Mouse (Mus musculus) G1E (cell line): ENCODE data around the gene Parg. TPM values are rescaled to one million over a fixed set of nuclear protein-coding genes. Genes with fewer than 3 reads are reported as not detected.

Source experiments
- ATAC-seq: 2 replicates; pipeline ENCODE4 v1.8.0; 2016; ENCODE audit warnings: mild to moderate bottlenecking; ENCODE audit not compliant: insufficient number of reproducible peaks, poor library complexity, low FRiP score, severe bottlenecking; ENCODE audit errors: extremely low read depth
- DNase-seq: peaks from one replicate; pipeline ENCODE4 v3.0.0; 2012; ENCODE audit warnings: low spot score
- H3K27me3 ChIP-seq: 2 replicates; pipeline ENCODE4 v1.6.1; 2012; ENCODE audit warnings: mild to moderate bottlenecking, low read length, inconsistent platforms; ENCODE audit not compliant: insufficient read depth
- H3K36me3 ChIP-seq: replicated peaks from 2 replicates; pipeline ENCODE3; 2012; ENCODE audit warnings: mild to moderate bottlenecking, inconsistent platforms
- H3K4me1 ChIP-seq: 2 replicates; pipeline ENCODE4 v1.6.1; 2012; ENCODE audit warnings: low read depth, low read length, inconsistent platforms, mixed read lengths; ENCODE audit not compliant: insufficient read depth
- H3K4me3 ChIP-seq: 2 replicates; pipeline ENCODE4 v1.5.1; 2012; ENCODE audit warnings: low read depth, mild to moderate bottlenecking, inconsistent platforms, low read length, moderate library complexity, mixed read lengths
- H3K9me3 ChIP-seq: replicated peaks from 2 replicates; pipeline ENCODE4 v1.6.1; 2012; ENCODE audit warnings: inconsistent platforms
- CTCF ChIP-seq: IDR thresholded peaks from 2 replicates; pipeline ENCODE4 v1.5.1; 2012; ENCODE audit warnings: low read depth, low read length, inconsistent platforms, mixed read lengths
- GATA1 ChIP-seq: IDR thresholded peaks from 2 replicates; pipeline ENCODE4 v1.6.1; 2012; ENCODE audit warnings: borderline replicate concordance, low read length, inconsistent platforms, mixed read lengths
- GATA2 ChIP-seq: IDR thresholded peaks from 2 replicates; pipeline ENCODE4 v1.6.1; 2012; ENCODE audit warnings: low read depth, low read length, inconsistent platforms, borderline replicate concordance
- POLR2AphosphoS5 ChIP-seq: IDR thresholded peaks from 2 replicates; pipeline ENCODE4 v1.6.1; 2012; ENCODE audit warnings: low read depth, low read length, inconsistent platforms; ENCODE audit not compliant: insufficient replicate concordance
- TAL1 ChIP-seq: conservative IDR thresholded peaks from 2 replicates; pipeline ENCODE4 v1.6.1; 2012; ENCODE audit warnings: low read depth, low read length, inconsistent platforms, mixed read lengths
- polyA plus RNA-seq: library from polyadenylated mRNA; stranded (reverse); fragments of >175 nt; gene quantifications from 2 replicates; pipeline ENCODE4 v1.2.3, GENCODE M21; 2012
- total RNA-seq, 2 experiments: library from RNA; stranded (forward) in 1 of 2; stranded (reverse) in 1 of 2; fragments of 200-1000 nt in 1 of 2; fragments of >200 nt in 1 of 2; fragmentation: Nextera tagmentation in 1 of 2; gene quantifications; 2 replicates each; pipeline ENCODE4 v1.2.3; 2014 to 2017

Parg gene
- total and polyA plus RNA-seq, 3 experiments, result 33.1 to 123 (median 97.6) TPM

GRCm38 (mm10) chr14:32228996-32229395, 27.2 kb downstream of the Parg start:
- no peak for DNase-seq

GRCm38 (mm10) chr14:32242401-32242800, 40.7 kb downstream of the Parg start:
- TF ChIP-seq GATA2, result no peak
- TF ChIP-seq CTCF, result no peak
- no peak for TF ChIP-seq POLR2AphosphoS5
- no peak for TF ChIP-seq GATA1
- TF ChIP-seq TAL1, result no peak
- no peaks in the 10 kb centered on the region for H3K4me1 ChIP-seq
- no peak for ATAC-seq
- no peaks in the 10 kb centered on the region for H3K9me3 ChIP-seq
- DNase-seq, result no peak
- H3K4me3 ChIP-seq, result no peak overlapping the region
- peaks cover 69% of the 10 kb centered on the region for H3K36me3 ChIP-seq
- no peaks in the 10 kb centered on the region for H3K27me3 ChIP-seq

More at GRCm38 (mm10) chr14:32228996-32229395, 27.2 kb downstream of the Parg start:
- no peak overlapping the region for H3K4me3 ChIP-seq
- peaks cover 58% of the 10 kb centered on the region for H3K36me3 ChIP-seq
- H3K9me3 ChIP-seq, result no peaks in the 10 kb centered on the region
- TF ChIP-seq TAL1 (no peak), GATA2 (no peak), GATA1 (no peak), CTCF (no peak), POLR2AphosphoS5 (no peak)
- H3K27me3 ChIP-seq, result no peaks in the 10 kb centered on the region
- no peaks in the 10 kb centered on the region for H3K4me1 ChIP-seq
- no peak for ATAC-seq

DNA sequence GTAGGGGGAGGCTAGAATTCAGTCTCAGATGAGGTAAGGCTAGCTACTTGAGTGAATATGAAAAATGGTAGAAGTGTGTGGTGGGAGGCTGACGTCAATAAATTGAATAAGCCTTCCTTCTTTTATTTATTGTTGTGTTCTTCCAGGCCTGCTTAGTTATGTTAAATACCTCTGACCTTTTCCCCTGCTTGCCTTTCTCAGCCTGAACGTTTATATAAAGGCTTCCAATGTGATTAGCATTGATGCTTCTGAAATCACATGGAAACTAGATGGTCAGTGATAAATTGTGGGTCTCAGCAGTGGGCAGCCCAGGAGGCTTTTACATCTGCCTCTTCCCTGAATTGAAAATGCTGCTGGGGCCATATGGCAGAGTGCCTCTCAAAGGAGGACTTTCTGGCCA, 44.3 kb downstream of the Parg start:
- Histone ChIP-seq H3K36me3 (peaks cover 67% of the 10 kb centered on the region), H3K4me3 (no peak overlapping the region), H3K27me3 (no peaks in the 10 kb centered on the region), H3K9me3 (no peaks in the 10 kb centered on the region), H3K4me1 (no peaks in the 10 kb centered on the region)
- TF ChIP-seq GATA2, result no peak
- TF ChIP-seq CTCF, result no peak
- TF ChIP-seq POLR2AphosphoS5, result no peak
- TF ChIP-seq TAL1, result no peak
- no peak for TF ChIP-seq GATA1
- DNase-seq (no peak), ATAC-seq (no peak)

DNA sequence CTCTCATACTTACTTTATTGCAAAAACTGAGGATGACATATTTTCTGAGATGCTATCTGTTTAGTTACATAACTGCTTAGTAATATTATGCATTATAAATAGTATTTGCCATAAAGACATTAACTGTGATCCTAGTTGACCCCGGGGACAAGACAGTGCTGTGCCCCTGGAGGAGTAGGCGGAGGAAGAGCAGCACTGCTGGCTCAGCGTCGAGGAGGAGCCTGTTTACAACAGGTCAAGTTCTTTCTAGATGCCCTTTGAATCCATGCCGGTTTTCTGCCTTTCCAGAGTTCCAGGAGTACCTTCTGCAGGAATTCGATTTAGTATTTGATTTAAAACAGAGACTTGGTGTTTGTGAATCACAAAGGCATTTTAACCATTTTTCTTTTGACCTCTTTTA, 47.9 kb downstream of the Parg start:
- Histone ChIP-seq H3K9me3 (no peaks in the 10 kb centered on the region), H3K36me3 (peaks cover 67% of the 10 kb centered on the region), H3K4me1 (no peaks in the 10 kb centered on the region), H3K27me3 (no peaks in the 10 kb centered on the region), H3K4me3 (no peak overlapping the region)
- no peak for DNase-seq
- TF ChIP-seq GATA1, result no peak
- TF ChIP-seq GATA2, result no peak
- TF ChIP-seq CTCF, result no peak
- TF ChIP-seq TAL1, result no peak
- no peak for TF ChIP-seq POLR2AphosphoS5
- ATAC-seq, result no peak

DNA sequence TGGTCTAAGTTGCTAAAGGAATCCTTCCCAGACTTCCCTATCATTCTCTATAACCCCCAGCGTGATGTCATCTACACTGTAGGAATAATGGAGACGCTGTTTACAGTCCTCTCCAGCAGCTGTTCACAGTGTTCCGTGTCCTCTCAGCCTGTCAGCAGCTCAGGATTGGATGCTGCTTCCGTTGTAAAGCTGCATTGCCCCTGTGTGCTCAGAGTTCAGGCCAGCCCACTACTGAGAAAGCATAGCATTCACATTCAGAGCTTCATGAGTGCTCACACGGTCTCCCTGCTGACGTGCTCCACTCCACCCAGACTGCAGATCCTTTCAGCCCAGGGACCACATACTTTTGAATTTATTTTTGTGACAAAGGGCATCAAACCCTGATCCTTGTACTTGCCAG, 59.1 kb downstream of the Parg start:
- no peak for DNase-seq
- Histone ChIP-seq H3K9me3 (no peaks in the 10 kb centered on the region), H3K27me3 (no peaks in the 10 kb centered on the region), H3K36me3 (peaks cover 66% of the 10 kb centered on the region), H3K4me3 (no peak overlapping the region), H3K4me1 (no peaks in the 10 kb centered on the region)
- TF ChIP-seq POLR2AphosphoS5 (no peak), CTCF (no peak), TAL1 (no peak), GATA2 (no peak), GATA1 (no peak)
- no peak for ATAC-seq

GRCm38 (mm10) chr14:32261741-32262140, 60.0 kb downstream of the Parg start:
- DNase-seq (no peak), ATAC-seq (no peak)
- H3K4me1 ChIP-seq, result no peaks in the 10 kb centered on the region
- no peaks in the 10 kb centered on the region for H3K27me3 ChIP-seq
- H3K9me3 ChIP-seq, result no peaks in the 10 kb centered on the region
- H3K4me3 ChIP-seq, result no peak overlapping the region
- H3K36me3 ChIP-seq, result peaks cover 63% of the 10 kb centered on the region
- TF ChIP-seq GATA1 (no peak), GATA2 (no peak), POLR2AphosphoS5 (no peak), CTCF (no peak)

GRCm38 (mm10) chr14:32268999-32269398, 67.2 kb downstream of the Parg start:
- TF ChIP-seq TAL1, result no peak
- no peak for TF ChIP-seq GATA1
- no peak for TF ChIP-seq POLR2AphosphoS5
- no peak for TF ChIP-seq GATA2
- TF ChIP-seq CTCF, result no peak
- Histone ChIP-seq H3K4me1 (no peaks in the 10 kb centered on the region), H3K36me3 (peaks cover 64% of the 10 kb centered on the region), H3K4me3 (no peak overlapping the region), H3K27me3 (no peaks in the 10 kb centered on the region), H3K9me3 (no peaks in the 10 kb centered on the region)
- DNase-seq, result no peak
- ATAC-seq, result no peak
